Mouse (Mus musculus): Measurements from ENCODE around the gene Ky.
A peak's percentile ranks its signal among the peaks of the same experiment; 100 is the strongest.

Ky gene

GRCm38 (mm10) chr9:102502015-102502633 is 3.4 kb upstream of the Ky start:
- DNase-seq (ENCODE audit: low spot score in 2 of 2), result no peak

DNA sequence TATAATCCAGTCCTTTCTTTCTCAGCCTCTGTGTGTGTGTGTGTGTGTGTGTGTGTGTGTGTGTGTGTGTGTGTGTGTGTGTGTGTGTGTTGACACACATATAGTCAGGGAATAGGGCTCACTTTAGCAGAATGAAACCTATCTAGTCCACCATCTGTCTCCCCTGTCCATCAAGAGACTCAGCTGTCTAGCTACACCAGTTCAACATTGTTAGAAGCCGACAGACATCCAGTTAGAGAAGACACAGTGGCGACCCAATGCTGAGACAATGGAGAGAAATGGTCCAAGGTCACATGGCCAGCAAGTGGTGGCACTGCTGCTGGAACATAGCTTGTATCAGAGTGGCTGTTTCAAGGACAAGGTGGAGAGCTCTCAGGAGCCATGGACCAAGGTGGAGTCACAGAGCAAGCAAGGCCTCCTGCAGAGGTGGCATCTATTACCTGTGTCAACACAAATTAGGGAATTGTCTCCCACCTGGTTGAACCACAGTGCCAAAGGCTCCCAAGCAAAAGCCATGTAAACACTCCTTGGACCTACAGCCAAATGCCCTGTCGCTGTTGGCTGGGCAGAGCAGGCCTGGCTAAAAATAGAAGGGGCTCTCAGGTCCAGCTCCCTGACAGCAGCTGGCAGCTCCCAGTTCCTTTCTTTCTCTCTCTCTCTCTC is 703 bp upstream of the Ky start:
- no peak for DNase-seq (ENCODE audit: low spot score in 2 of 2)

GRCm38 (mm10) chr9:102508315-102508714 is 2.8 kb downstream of the Ky start:
- DNase-seq (ENCODE audit: low spot score in 2 of 2), result no peak

DNA sequence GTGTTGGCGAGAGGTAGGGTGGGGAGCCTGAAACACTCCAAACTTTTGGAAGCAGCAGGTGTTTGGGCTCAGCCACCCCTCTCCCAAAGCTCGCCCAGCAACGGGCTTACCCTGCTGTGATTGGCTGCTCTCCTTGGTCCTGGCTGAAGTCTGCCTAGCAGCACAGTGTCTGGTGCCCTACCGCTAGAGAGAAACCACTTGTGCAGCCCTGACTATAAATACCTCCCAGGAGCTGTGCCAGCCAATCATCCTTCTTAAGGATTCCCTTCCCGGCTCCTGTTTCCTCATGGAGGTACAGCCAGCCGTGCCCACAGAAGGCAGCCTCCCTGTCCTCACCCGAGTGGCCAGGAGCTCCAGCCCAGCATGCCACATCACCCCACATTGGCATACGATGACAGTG is 5.9 kb downstream of the Ky start:
- DNase-seq (ENCODE audit: low spot score in 2 of 2), result no peak

GRCm38 (mm10) chr9:102513578-102513977 is 8.0 kb downstream of the Ky start:
- DNase-seq (ENCODE audit: low spot score in 2 of 2), result no peak

GRCm38 (mm10) chr9:102518443-102518842 is 12.9 kb downstream of the Ky start:
- no peak for DNase-seq (ENCODE audit: low spot score in 2 of 2)

- no peak for DNase-seq (ENCODE audit: low spot score in 2 of 2)
Observed at GRCm38 (mm10) chr9:102521396-102521795, 15.8 kb downstream of the Ky start.

DNA sequence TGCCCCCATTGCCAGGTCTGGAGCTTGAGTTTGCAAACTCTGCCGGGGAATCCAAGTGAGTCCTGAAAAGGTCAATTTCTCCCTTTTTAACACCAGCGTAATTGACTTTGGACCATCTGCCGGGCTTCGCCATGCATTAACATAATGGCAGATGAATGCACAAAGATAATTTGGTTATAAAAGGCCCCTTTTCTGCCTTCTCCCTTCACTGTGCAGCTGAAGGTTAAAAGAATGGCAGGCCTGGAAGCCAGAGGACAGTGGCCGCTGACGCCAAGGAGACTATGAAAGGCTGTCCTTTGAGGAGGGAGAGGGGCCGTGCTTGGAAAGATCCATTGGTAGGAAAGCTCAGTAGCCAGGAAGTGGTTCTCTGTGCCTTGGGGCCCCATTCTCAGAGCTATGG is 22.6 kb downstream of the Ky start:
- no peak for DNase-seq (ENCODE audit: low spot score in 2 of 2)

GRCm38 (mm10) chr9:102528561-102528960 is 23.0 kb downstream of the Ky start:
- no peak for DNase-seq (ENCODE audit: low spot score in 2 of 2)

DNA sequence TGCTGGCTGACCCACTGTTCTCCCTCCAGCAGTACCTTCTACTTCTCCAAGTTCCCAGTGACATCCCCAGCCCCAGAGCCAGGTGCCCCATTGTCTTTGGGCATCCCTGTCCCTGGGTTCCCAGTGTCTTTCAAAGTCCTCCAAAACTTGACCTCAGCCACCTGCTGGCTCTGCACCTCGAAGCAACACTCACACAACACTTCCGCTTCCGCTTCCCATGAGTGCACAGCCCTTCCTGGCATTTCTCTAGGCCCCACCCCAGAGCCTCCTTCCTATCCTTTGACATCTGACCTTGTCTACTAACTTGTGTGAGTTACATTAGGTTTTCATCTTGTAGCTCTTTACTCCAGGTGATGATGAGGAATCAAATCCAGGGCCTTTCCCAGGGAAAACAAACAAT is 23.5 kb downstream of the Ky start:
- no peak for DNase-seq (ENCODE audit: low spot score in 2 of 2)

DNA sequence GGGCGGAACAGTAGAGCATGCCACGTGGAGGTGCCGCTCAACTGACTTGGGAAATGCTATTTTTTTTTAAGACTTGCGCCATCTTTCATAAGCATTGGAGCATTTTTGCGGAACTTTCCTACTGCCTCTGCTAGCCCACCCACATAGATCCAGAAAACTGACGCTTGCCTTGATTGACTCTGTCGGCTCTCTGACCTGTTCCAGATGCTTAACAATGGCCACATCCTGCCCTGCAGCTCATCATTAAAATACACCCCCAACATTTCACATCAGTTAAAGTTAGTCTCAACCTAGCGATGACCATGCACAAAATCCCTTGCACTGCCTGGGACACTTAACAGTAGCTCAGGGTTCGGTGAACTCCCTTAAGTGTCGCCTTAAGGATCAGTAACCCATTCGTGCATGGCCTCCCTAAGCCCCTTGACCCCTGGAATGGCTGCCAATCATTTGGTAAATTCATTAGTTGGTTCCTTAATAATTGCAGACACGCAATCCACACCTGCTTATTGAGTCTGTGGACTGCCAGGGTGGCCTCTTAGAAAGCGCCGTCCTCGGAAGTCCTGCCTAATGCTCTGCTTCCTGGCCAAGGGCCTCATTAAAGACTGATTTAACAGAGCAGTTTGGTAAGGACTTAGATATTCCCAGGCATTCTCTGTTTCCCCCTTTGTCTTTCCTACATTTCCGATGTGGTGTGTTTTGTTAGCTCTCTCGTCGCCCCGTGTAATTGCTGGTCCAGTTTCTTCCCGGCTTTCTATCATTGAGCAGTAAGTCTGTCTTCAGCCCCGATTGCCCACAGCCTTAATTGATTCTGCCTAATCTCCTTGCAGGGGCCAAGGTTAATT is 25.7 kb downstream of the Ky start:
- DNase-seq (ENCODE audit: low spot score in 2 of 2), result no peak

DNA sequence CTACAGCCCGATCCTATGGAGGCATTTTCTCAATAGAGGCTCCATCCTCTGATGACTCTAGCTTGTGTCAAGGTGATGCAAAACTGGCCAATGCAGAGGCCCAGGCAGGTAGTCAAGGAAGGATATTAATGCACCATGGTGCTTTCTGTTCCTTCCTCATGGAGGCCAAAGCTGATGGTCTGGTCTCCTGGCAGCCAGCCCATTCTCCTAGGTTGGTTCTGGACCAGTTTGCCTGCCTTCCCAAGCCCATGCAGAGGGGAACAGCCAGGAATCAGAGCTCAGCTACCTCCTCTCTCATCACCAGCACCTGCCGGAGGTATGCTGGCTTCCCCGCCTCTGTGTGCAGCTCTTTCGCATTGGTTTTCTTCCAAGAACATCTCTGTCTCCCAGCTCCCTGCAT is 31.4 kb downstream of the Ky start:
- DNase-seq (ENCODE audit: low spot score in 2 of 2), result no peak

GRCm38 (mm10) chr9:102539699-102540098 is 34.1 kb downstream of the Ky start:
- no peak for DNase-seq (ENCODE audit: low spot score in 2 of 2)

DNA sequence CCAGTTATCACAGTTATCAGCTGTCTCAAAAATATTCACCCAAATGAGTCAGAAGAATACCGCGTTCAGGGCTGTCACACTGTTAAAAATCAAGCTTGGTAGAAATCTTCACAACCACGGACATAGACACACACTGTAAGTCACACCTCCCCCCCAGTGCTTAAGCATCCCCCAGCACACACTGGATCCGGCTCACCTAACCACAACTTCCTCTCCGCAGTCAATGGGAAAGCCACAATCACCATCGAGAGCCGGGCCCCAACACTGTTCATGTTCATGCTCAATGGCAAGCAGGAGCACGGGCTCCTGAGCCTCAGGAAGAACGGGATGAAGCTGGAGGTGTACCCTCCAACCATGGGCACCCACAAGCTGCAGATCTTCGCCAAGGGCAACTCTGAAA is 36.1 kb downstream of the Ky start:
- DNase-seq (ENCODE audit: low spot score in 2 of 2), result no peak

GRCm38 (mm10) chr9:102542540-102542939 is 37.0 kb downstream of the Ky start:
- DNase-seq (ENCODE audit: low spot score in 2 of 2), result no peak

DNA sequence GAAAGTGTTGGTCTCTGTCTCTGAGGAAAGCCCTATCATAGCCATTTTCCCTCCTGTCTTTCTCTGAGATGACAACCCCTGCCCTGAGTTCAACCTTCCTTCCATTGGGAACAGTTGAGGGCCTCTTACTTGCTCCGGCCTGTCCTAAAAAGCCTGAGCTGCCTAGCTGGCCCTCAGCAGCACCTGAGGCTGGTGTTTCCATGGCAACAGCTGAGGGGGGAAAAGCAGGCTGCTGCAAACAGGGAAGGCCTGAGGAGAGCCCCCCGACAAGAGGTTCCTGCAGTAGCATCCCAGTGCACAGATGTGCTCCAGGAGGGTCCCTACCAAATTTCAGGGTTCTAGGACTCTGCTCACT is 38.2 kb downstream of the Ky start:
- no peak for DNase-seq (ENCODE audit: low spot score in 2 of 2)

- no peak for DNase-seq (ENCODE audit: low spot score in 2 of 2)
Observed at GRCm38 (mm10) chr9:102544116-102544772, 38.7 kb downstream of the Ky start.

GRCm38 (mm10) chr9:102544773-102545366 is 39.3 kb downstream of the Ky start:
- peak; percentile 65 to 91 for DNase-seq (ENCODE audit: low spot score in 2 of 2)

- DNase-seq (ENCODE audit: low spot score in 2 of 2), result no peak
Observed at GRCm38 (mm10) chr9:102545406-102546255, 40.1 kb downstream of the Ky start.

DNA sequence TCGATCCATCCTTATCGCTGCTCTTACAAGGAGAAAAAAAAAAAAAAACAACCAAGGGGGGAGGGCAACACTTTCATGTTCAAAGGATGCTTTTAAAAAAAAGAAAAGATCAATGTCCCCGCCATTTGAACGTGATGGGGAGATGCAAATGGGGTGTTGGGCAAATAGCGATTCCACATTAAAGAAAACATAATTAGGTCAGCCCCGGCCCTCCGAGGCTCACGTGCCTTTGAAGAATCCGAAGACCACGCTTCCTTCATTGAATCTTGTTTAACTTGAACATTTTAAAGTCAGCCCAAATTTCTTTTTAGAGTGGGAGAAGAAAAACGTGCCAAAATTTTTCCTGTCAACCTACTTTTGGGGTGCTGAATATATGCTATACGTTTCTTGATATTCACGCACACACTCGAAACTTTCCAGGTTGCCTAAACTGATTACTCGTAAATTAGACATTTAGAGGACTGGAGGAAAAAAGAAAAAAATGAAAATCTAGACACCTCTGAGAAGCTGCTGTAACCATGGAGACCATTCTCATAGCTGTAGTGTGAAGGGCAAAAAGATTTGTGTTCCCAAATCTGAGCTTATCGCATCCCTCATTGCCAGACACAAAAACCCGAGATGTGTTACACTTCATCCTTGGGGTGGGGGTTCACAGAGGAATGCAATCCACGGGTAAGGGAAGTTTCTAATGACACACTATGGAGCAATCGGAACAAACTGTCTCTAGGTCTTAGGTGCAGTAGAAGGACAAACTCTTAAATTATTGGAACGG is 40.9 kb downstream of the Ky start:
- DNase-seq (ENCODE audit: low spot score in 2 of 2), result no peak

DNA sequence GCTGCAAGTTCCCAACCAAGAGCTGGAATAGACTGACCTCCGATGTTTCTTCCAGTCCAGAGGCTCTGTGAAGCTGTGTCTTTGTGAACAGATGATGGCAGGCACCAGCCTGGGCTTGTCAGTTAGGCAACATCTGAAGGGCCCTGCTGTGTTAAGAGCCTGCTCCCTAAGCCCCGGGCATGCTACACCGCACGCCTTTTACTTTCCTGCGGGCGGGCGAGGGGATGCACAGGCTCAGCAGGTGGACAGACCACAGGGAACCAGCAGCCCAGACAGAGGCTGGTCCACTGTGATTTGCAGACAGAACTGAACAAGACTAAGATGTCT is 41.4 kb downstream of the Ky start:
- DNase-seq (ENCODE audit: low spot score in 2 of 2), result no peak

Measured in spleen, postnatal 4 days (tissue).